8 mouse cellular contexts compared by ENCODE assay signal in genomic region chr10:42270277-42271083, GRCm38 (mm10). TPM values are rescaled to one million over a fixed set of nuclear protein-coding genes. Genes with fewer than 3 reads are reported as not detected.
DNase-seq lines count a peak whose midpoint lies in the region.

No protein-coding gene starts in this region.

- intact Hi-C loops in heart, postnatal 25 days (cut with DNase I), result loop anchor here (5.0 kb wide), 2 partner anchors 78 to 198 kb away; no protein-coding TSS in a partner anchor

- DNase-seq in heart, adult 9 months (ENCODE audit: low spot score in 2 of 2), result peak; percentile 61 to 70
- DNase-seq in heart, postnatal 25 days (ENCODE audit: low spot score), result no peak
- DNase-seq in T-cell, adult 2 months (ENCODE audit: low spot score), result peak; percentile 51
- peak; percentile 67 to 92 for DNase-seq in kidney, postnatal 36 days
- DNase-seq in naive thymus-derived CD4-positive, alpha-beta T cell, adult 2 months (ENCODE audit: low read depth), result peak; percentile 72
- no peak for DNase-seq in urinary bladder, postnatal 14 days (ENCODE audit: low spot score)
- no peak for DNase-seq in layer of hippocampus, postnatal 36 days
- no peak for DNase-seq in left cerebral cortex, adult 8-10 months (ENCODE audit: low spot score in 2 of 2)

RNA-seq across cellular contexts. Expression of gene Foxo3, which starts 6.1 kb away (rescaled TPM):
- total RNA-seq in heart, postnatal 25 days (2021), result 10 to 100 TPM; 69.7 to 90.2 TPM
- total RNA-seq in layer of hippocampus, postnatal 36 days (2021), result 10 to 100 TPM; 45.7 to 50.1 TPM
- total RNA-seq in left cerebral cortex, adult 8-10 months (2022), result 10 to 100 TPM; 69.4 to 88.2 (median 76.9) TPM

Comparison
In these comparisons a context has a peak if more than half of its experiments do, and no peak if none do; other contexts are left out.
1. DNase-seq: peak in heart, adult 9 months (2 of 2), T-cell, adult 2 months (single experiment), kidney, postnatal 36 days (2 of 2) and naive thymus-derived CD4-positive, alpha-beta T cell, adult 2 months (single experiment); none in heart, postnatal 25 days (single experiment), urinary bladder, postnatal 14 days (single experiment), layer of hippocampus, postnatal 36 days (0 of 2) and left cerebral cortex, adult 8-10 months (0 of 2).